Mouse (Mus musculus) liver, embryonic 12.5 days (tissue): ENCODE results near the gene Stambpl1. TPM values are rescaled to one million over a fixed set of nuclear protein-coding genes. Genes with fewer than 3 reads are reported as not detected.
"Not testable (repeated sequence)": the region's sequence is repeated elsewhere in the genome, so short reads cannot be mapped to it uniquely, and the experiment has no call there.

Experiments
- ATAC-seq: fragments of 200-750 bp; cut with Nextera tagmentation; 2 replicates; pipeline ENCODE4 v1.8.0; 2017; ENCODE audit warnings: moderate number of reproducible peaks, mild to moderate bottlenecking, moderate library complexity
- H3K27ac ChIP-seq: fragments of 300-500 bp; sonication (generic); 2 replicates; pipeline ENCODE4 v1.5.1; 2016; ENCODE audit warnings: mild to moderate bottlenecking
- H3K27me3 ChIP-seq: fragments of 300-500 bp; sonication (generic); replicated peaks from 2 replicates; pipeline ENCODE4 v1.6.1; 2016; ENCODE audit warnings: mild to moderate bottlenecking, moderate library complexity
- H3K36me3 ChIP-seq: fragments of 300-500 bp; sonication (generic); 2 replicates; pipeline ENCODE4 v1.6.1; 2016; ENCODE audit warnings: mild to moderate bottlenecking, moderate library complexity
- H3K4me1 ChIP-seq: fragments of 300-500 bp; sonication (generic); 2 replicates; pipeline ENCODE4 v1.6.1; 2016
- H3K4me2 ChIP-seq: fragments of 300-500 bp; sonication (generic); 2 replicates; pipeline ENCODE4 v1.6.1; 2016; ENCODE audit warnings: mild to moderate bottlenecking, moderate library complexity
- H3K4me3 ChIP-seq: fragments of 300-500 bp; sonication (generic); 2 replicates; pipeline ENCODE4 v1.5.1; 2016; ENCODE audit warnings: mild to moderate bottlenecking, moderate library complexity
- H3K9ac ChIP-seq: fragments of 300-500 bp; sonication (generic); 2 replicates; pipeline ENCODE4 v1.6.1; 2016; ENCODE audit warnings: mild to moderate bottlenecking, moderate library complexity
- H3K9me3 ChIP-seq: fragments of 300-500 bp; sonication (generic); replicated peaks from 2 replicates; pipeline ENCODE4 v1.6.1; 2016; ENCODE audit warnings: mild to moderate bottlenecking, moderate library complexity
- WGBS: fragments of 180-500 bp; shearing (Covaris S2); methylation state at CpG from one replicate; pipeline ENCODE4 v1.1.7; 2016; ENCODE audit not compliant: insufficient replicate concordance; 5-methylcytosine and 5-hydroxymethylcytosine counted together
- polyA plus RNA-seq: library from polyadenylated mRNA; unstranded; fragments of >200 nt; fragmentation: Nextera tagmentation; extraction: Ambion mirVana; gene quantifications from 2 replicates; pipeline ENCODE4 v1.2.1, GENCODE M21; 2016

Gene Stambpl1
- polyA plus RNA-seq, 1 experiment from 2014 or later = 2.3 TPM

DNA sequence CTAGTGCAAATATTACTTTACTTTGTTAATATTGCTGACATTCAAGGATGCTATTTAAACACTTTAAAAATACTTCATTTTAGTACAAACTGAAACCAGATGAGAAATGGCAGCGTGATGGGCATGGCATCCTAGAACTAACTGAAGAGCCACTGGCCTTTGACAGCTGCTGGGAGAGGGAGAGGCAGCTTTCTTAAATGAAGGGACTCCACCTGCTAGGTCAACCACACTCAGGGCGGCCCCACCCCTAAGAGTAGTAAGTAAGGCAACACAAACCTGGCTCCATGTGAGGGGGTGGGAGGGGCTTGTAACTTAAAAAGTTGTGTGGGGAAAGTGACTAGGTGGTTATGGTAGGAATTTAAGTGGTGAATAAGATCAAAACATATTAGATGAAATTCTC lies 10.6 kb downstream of the Stambpl1 start:
- no peak overlapping the region for H3K4me3 ChIP-seq
- no peak overlapping the region for H3K27ac ChIP-seq
- no peaks in the 10 kb centered on the region for H3K36me3 ChIP-seq
- H3K4me2 ChIP-seq = no peak overlapping the region
- no peak overlapping the region for H3K9ac ChIP-seq
- no peak for ATAC-seq
- no peaks in the 10 kb centered on the region for H3K9me3 ChIP-seq
- H3K4me1 ChIP-seq = no peaks in the 10 kb centered on the region
- 70% methylated on average over 2 of the region's 2 CpGs for WGBS
- no peaks in the 10 kb centered on the region for H3K27me3 ChIP-seq

DNA sequence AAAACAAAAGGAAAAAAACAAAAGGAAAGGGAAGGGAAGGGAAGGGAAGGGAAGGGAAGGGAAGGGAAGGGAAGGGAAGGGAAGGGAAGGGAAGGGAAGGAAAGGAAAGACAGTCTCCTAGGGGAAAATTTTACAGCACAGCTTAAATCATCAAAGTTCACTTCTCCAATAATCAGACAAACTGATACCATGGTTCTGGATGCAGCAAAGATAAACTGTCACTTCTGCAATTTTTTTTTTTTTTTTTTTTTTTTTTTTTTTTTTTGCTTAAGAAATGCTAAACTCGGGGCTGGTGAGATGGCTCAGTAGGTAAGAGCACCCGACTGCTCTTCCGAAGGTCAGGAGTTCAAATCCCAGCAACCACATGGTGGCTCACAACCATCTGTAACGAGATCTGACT lies 14.1 kb downstream of the Stambpl1 start:
- 53% methylated on average over 4 of the region's 4 CpGs for WGBS

DNA sequence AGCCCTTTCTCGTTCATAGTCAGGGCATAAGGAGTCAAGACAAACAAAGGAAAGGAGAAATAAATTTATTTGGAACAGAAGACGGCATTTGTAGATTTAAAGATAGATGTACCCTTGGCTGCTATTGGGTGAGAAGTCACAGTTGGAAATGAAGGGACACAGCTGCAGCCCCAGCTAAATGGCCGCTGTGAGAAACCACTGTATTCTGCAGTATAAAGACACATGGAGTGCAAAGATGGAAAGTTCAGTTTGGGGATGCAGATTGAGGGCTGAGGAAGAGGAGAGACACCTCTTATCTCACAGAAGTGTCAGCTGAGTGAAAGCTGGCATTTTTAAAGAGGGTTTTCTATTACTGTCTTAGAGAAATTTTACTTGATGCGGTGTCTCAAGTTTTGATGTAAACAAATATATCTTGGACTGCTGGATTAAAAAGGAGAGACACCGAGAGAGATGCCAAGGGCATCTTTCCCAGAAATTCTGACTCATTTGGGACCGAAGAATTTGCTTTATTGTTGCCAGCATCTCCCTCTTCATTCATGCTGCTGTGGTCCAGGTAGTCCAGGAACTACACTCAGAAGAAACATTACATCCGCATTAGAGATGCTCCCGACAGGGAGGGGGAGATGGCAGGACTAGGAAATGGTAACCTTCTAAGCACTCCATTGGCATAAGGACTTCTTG lies 14.9 kb downstream of the Stambpl1 start:
- Histone ChIP-seq H3K27ac (no peak overlapping the region), H3K36me3 (no peaks in the 10 kb centered on the region), H3K9ac (no peak overlapping the region), H3K4me3 (no peak overlapping the region), H3K27me3 (no peaks in the 10 kb centered on the region), H3K9me3 (no peaks in the 10 kb centered on the region), H3K4me1 (0 out of 2 replicates have a peak, but pooled peaks cover 4% of the 10 kb centered on the region), H3K4me2 (no peak overlapping the region)
- 74% methylated on average over 8 of the region's 8 CpGs for WGBS
- ATAC-seq = no peak

More for the DNA sequence above, 14.1 kb downstream of the Stambpl1 start:
- H3K9me3 ChIP-seq, H3K36me3 ChIP-seq, H3K9ac ChIP-seq, H3K27me3 ChIP-seq, H3K27ac ChIP-seq, H3K4me3 ChIP-seq, H3K4me1 ChIP-seq, H3K4me2 ChIP-seq, ATAC-seq: not testable (repeated sequence)

DNA sequence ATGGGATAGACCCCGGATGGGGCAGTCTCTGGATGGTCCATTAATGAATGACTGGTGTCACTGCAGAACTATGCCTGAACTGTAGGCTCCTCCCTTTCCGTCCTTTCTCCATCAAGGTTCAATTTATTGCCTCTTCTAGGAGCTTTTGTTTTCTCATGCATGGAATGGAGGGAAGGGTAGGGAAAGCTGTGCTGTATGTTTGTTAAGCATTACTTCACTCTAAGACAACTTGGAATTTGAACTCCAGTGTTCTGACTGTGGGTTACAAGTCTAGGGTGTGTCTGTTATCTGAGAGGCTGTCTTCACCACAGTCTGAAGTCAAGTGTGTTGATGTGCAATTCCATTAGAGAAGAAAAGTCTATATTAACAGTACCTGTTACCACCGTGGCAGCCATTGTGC lies 17.0 kb downstream of the Stambpl1 start:
- Histone ChIP-seq H3K4me2 (no peak overlapping the region), H3K27ac (no peak overlapping the region), H3K27me3 (no peaks in the 10 kb centered on the region), H3K4me1 (0 out of 2 replicates have a peak, but pooled peaks cover 4% of the 10 kb centered on the region), H3K4me3 (no peak overlapping the region), H3K9me3 (no peaks in the 10 kb centered on the region), H3K9ac (no peak overlapping the region), H3K36me3 (no peaks in the 10 kb centered on the region)
- ATAC-seq = no peak
- 64% methylated on average over 3 of the region's 3 CpGs for WGBS

DNA sequence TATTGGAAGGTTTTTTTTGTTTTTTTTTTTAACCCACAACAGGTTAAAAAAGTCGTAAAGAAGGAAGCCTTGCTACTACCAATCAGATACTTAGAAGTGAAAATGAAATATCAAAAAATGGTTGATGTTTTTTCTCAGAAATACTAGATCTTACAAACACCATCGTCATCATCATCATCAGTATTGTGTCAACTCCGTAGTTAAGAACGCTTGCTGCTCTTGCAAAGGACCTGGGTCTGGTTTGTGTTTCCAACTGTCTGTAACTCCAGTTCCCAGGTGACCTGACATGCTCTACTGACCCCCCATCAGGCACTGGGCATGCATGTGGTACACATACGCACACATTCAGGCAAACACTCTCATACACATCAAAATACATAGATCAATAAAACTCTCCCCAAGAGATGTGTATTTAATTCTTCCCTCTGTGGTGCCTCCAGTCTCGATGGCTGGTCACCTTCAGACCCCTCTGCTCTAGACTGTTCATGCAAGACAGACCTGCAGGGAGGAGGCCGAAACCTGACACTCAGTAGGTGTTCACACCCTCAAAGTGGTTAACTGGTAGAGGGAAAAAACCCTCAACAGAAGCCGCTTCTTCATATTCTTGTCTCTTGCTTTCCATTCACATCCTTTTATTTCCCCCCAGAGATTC lies 18.0 kb downstream of the Stambpl1 start:
- Histone ChIP-seq H3K36me3 (no peaks in the 10 kb centered on the region), H3K27ac (no peak overlapping the region), H3K4me2 (no peak overlapping the region), H3K9ac (no peak overlapping the region), H3K27me3 (no peaks in the 10 kb centered on the region), H3K4me3 (no peak overlapping the region), H3K4me1 (0 out of 2 replicates have a peak, but pooled peaks cover 4% of the 10 kb centered on the region), H3K9me3 (no peaks in the 10 kb centered on the region)
- no peak for ATAC-seq
- 66% methylated on average over 8 of the region's 8 CpGs for WGBS

DNA sequence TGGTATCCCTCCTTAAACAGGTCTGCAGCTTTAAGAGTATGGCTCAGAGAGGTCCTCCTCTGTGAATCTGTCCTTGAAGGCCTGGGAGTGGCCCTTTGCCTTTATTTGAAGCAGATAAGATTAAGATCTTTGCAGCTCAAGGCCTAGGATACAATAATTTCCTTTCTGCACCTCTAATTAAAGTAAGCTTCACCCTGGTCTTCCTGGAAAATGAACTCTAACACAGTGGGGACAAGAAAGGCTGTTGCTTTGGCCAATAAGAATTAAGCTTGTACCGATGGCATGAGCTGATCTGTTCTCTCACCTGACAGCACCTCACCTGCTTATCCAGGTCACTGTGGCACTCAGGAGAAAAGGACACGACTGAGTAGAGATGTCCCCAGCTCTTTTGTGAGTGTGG lies 18.8 kb downstream of the Stambpl1 start:
- no peak overlapping the region for H3K4me3 ChIP-seq
- 57% methylated on average over 2 of the region's 2 CpGs for WGBS
- no peak for ATAC-seq
- H3K9me3 ChIP-seq = no peaks in the 10 kb centered on the region
- H3K4me2 ChIP-seq = no peak overlapping the region
- H3K27ac ChIP-seq = no peak overlapping the region
- H3K36me3 ChIP-seq = no peaks in the 10 kb centered on the region
- H3K9ac ChIP-seq = no peak overlapping the region
- H3K4me1 ChIP-seq = 0 out of 2 replicates have a peak, but pooled peaks cover 4% of the 10 kb centered on the region
- H3K27me3 ChIP-seq = no peaks in the 10 kb centered on the region

DNA sequence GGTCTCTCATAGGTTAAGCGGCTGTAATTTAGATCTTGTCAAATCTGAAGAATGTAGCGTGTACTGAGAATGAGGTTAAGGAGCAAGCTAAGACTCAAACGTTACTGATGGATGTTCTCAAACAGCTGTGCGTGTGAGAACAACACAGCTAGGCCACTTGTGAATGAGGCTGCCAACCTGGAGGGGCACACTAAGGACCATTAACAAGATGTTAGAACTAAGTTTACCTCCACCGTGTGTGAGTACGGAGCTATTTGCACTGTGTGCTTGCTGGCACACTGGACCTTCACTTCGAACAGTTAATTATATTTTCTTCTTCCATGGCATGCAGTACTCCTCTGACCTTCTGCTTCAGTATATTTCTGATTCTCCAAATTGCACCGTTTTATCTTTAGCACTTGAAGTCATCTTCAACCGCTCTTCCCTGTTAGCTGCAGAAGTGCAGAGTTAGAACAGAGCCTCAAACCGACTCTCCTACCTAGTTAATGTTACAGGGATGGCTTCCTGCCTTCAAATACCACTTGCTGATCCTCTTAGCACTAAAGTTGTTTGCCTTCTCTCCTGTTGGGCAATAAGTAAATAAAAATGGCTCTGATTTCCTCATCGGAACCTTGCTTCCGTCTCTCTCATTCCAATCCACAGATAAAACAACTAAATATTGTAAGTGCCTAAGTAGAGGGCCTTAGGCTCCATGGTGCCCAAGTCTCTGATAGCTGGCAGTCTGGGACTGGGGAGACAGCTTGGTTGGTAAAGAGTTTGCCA lies 20.6 kb downstream of the Stambpl1 start:
- Histone ChIP-seq H3K4me2 (no peak overlapping the region), H3K36me3 (no peaks in the 10 kb centered on the region), H3K4me3 (no peak overlapping the region), H3K4me1 (0 out of 2 replicates have a peak, but pooled peaks cover 4% of the 10 kb centered on the region), H3K9me3 (no peaks in the 10 kb centered on the region), H3K27ac (no peak overlapping the region), H3K27me3 (no peaks in the 10 kb centered on the region), H3K9ac (no peak overlapping the region)
- 69% methylated on average over 12 of the region's 12 CpGs for WGBS
- no peak for ATAC-seq

DNA sequence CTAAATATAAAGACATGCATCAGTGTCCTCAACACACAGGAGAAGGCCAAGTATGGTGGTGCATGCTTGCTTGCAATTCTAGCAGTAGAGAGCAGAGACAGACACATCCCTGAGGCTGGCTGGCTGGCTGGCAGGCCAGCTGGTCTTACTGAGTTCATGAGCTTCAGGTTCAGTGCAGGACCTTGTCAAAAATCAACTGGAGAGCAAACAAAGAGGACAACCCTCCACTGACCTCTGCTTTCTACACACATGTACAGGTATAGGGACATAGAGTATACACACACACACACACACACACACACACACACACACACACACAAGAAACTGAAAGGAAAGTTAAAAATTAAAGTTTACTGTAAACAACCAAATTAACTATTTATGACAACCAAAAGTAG lies 21.2 kb downstream of the Stambpl1 start:
- no peak for ATAC-seq
- Histone ChIP-seq H3K9me3 (no peaks in the 10 kb centered on the region), H3K4me1 (0 out of 2 replicates have a peak, but pooled peaks cover 4% of the 10 kb centered on the region), H3K27me3 (no peaks in the 10 kb centered on the region), H3K27ac (no peak overlapping the region), H3K4me2 (no peak overlapping the region), H3K9ac (no peak overlapping the region), H3K4me3 (no peak overlapping the region), H3K36me3 (no peaks in the 10 kb centered on the region)

DNA sequence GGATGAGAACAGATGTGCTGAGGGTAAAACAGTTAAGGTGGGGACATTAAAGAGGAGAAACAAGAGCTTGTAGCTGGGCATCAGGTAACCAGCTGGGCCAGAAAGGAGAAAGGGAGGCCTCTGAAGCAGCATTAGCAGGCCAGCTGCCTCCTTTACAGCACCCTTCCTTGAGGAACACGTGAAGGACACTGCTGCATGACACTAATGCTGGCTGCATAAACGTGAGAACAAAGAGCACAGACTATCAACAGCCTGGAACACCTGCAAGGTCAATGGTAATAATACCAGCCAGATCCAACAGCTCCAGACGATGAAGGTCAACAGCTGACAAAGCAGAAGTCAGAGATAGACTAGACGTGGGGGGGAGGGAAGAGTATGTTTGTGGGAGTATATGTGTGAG lies 22.1 kb downstream of the Stambpl1 start:
- WGBS = 44% methylated on average over 4 of the region's 4 CpGs

DNA sequence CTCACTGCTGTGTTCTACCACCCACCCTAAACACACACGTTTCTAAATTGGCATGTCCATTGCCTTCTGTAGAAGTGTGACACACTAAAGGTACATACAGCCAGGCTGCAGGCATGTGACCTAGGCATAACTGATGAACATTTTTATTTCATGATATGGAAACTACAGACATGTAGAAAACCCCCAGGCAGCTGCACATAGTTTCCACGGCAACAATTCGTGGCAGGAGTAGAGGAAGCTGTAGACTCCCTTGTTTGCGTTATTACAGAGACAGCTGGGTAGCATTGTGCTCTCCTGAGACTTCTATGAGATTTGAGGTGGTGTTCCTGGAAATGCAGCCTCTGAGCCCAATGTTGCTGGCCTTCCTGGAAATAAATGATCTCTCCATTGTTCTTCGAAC lies 24.9 kb downstream of the Stambpl1 start:
- Histone ChIP-seq H3K27ac (no peak overlapping the region), H3K4me1 (peaks cover 8% of the 10 kb centered on the region; the same call in 1 of the 2 replicates), H3K9ac (no peak overlapping the region), H3K4me2 (no peak overlapping the region), H3K9me3 (no peaks in the 10 kb centered on the region), H3K4me3 (no peak overlapping the region), H3K27me3 (no peaks in the 10 kb centered on the region), H3K36me3 (no peaks in the 10 kb centered on the region)
- ATAC-seq = no peak
- WGBS = 74% methylated on average over 5 of the region's 5 CpGs

More for the DNA sequence above, 22.1 kb downstream of the Stambpl1 start:
- no peak for ATAC-seq
- H3K4me2 ChIP-seq = no peak overlapping the region
- no peak overlapping the region for H3K27ac ChIP-seq
- no peak overlapping the region for H3K9ac ChIP-seq
- 0 out of 2 replicates have a peak, but pooled peaks cover 3% of the 10 kb centered on the region for H3K4me1 ChIP-seq
- no peaks in the 10 kb centered on the region for H3K9me3 ChIP-seq
- no peaks in the 10 kb centered on the region for H3K27me3 ChIP-seq
- no peaks in the 10 kb centered on the region for H3K36me3 ChIP-seq
- H3K4me3 ChIP-seq = no peak overlapping the region

DNA sequence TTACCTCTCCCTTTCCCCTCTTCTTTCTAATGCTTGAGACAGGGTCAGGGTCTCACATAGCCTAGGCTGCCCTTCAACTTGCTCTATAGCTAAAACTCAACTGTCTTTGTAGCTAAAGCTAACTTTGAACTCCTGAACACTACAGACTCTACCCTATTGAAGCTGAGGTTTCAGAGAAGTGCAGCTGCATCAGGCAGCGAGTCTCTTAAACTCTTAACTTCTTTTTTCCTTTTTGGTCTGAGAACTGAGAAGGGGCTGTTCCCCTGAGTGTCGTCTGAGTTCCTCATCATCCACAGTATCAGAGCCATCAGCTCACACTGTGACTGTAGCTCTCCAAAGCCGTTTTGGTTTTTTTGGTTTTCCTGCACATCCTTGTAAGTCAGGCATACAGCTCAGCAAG lies 25.7 kb downstream of the Stambpl1 start:
- Histone ChIP-seq H3K9ac (no peak overlapping the region), H3K4me3 (no peak overlapping the region), H3K27me3 (no peaks in the 10 kb centered on the region), H3K9me3 (no peaks in the 10 kb centered on the region), H3K4me1 (peaks cover 8% of the 10 kb centered on the region; the same call in 1 of the 2 replicates), H3K4me2 (no peak overlapping the region), H3K27ac (no peak overlapping the region), H3K36me3 (no peaks in the 10 kb centered on the region)
- no peak for ATAC-seq
- WGBS = 40% methylated on average over 3 of the region's 3 CpGs
